Mouse (Mus musculus): ENCODE measurements at regions not wholly inside any gene's neighbourhood (a gene's known extent, or its start where the extent isn't known, plus 50 kb on each side); places are given as distances from the start of the nearest gene placed in this dataset.

GRCm38 (mm10) chr17:83946718-83947117, 99.0 kb upstream of the Haao start:
- DNase-seq (ENCODE audit: low read depth, low spot score) (no peak), ATAC-seq (no peak)
- CTCF ChIA-PET = interaction anchor here (1.0 kb wide), 1 partner anchor 13 kb away, joined by 4 read pairs; no protein-coding TSS in a partner anchor
- no peaks in the 10 kb centered on the region for H3K27me3 ChIP-seq
- TF ChIP-seq CTCF (IDR thresholded peaks at IDR 0.05) = no peak
- in situ Hi-C loops (cut with MboI; ENCODE audit: low pct_unique_long_range_greater_than_20kb) = no loop called here
- POLR2A ChIA-PET = no interaction called here

- ATAC-seq = no peak
- in situ Hi-C loops (cut with MboI; ENCODE audit: low pct_unique_long_range_greater_than_20kb) = no loop called here
- ChIA-PET CTCF (no interaction called here), POLR2A (interaction anchor here (1.5 kb wide), 1 partner anchor 15 kb away, joined by 3 read pairs; no protein-coding TSS in a partner anchor)
- TF ChIP-seq CTCF (IDR thresholded peaks at IDR 0.05) = no peak
- H3K27me3 ChIP-seq = no peaks in the 10 kb centered on the region
- DNase-seq (ENCODE audit: low read depth, low spot score) = no peak
Measured at GRCm38 (mm10) chr17:83939344-83939743, 91.6 kb upstream of the Haao start.

GRCm38 (mm10) chr17:83938671-83939244, 91.0 kb upstream of the Haao start:
- CTCF ChIA-PET = interaction anchor here (0.8 kb wide), 1 partner anchor 22 kb away, joined by 3 read pairs; no protein-coding TSS in a partner anchor
- no peak for DNase-seq (ENCODE audit: low read depth, low spot score)
- POLR2A ChIA-PET = interaction anchor here (0.6 kb wide), 1 partner anchor 439 kb away, joined by 3 read pairs; no protein-coding TSS in a partner anchor
- TF ChIP-seq CTCF (IDR thresholded peaks at IDR 0.05) = no peak
- H3K27me3 ChIP-seq = no peaks in the 10 kb centered on the region
- in situ Hi-C loops (cut with MboI; ENCODE audit: low pct_unique_long_range_greater_than_20kb) = no loop called here
- ATAC-seq = no peak

GRCm38 (mm10) chr17:83937576-83937975, 89.8 kb upstream of the Haao start:
- DNase-seq (ENCODE audit: low read depth, low spot score) (no peak), ATAC-seq (no peak)
- ChIA-PET CTCF (interaction anchor here (1.1 kb wide), 1 partner anchor 34 kb away, joined by 3 read pairs; no protein-coding TSS in a partner anchor), POLR2A (no interaction called here)
- no peak for TF ChIP-seq CTCF (IDR thresholded peaks at IDR 0.05)
- no peaks in the 10 kb centered on the region for H3K27me3 ChIP-seq
- in situ Hi-C loops (cut with MboI; ENCODE audit: low pct_unique_long_range_greater_than_20kb) = no loop called here

GRCm38 (mm10) chr17:83936677-83937076, 88.9 kb upstream of the Haao start:
- POLR2A ChIA-PET = no interaction called here
- no peak for ATAC-seq
- no peak for DNase-seq (ENCODE audit: low read depth, low spot score)
- no peaks in the 10 kb centered on the region for H3K27me3 ChIP-seq
- in situ Hi-C loops (cut with MboI; ENCODE audit: low pct_unique_long_range_greater_than_20kb) = no loop called here
- CTCF ChIA-PET = interaction anchor here (0.8 to 1.1 kb wide), 2 partner anchors 13 to 34 kb away, joined by 3 read pairs; no protein-coding TSS in a partner anchor
- TF ChIP-seq CTCF (IDR thresholded peaks at IDR 0.05) = no peak

- ChIA-PET POLR2A (no interaction called here), CTCF (no interaction called here)
- no peaks in the 10 kb centered on the region for H3K27me3 ChIP-seq
- in situ Hi-C loops (cut with MboI; ENCODE audit: low pct_unique_long_range_greater_than_20kb) = no loop called here
- ATAC-seq (no peak), DNase-seq (ENCODE audit: low read depth, low spot score) (no peak)
- no peak for TF ChIP-seq CTCF (IDR thresholded peaks at IDR 0.05)
Measured at GRCm38 (mm10) chr17:83935969-83936368, 88.2 kb upstream of the Haao start.

GRCm38 (mm10) chr17:83935232-83935631, 87.5 kb upstream of the Haao start:
- DNase-seq (ENCODE audit: low read depth, low spot score) (no peak), ATAC-seq (no peak)
- ChIA-PET POLR2A (no interaction called here), CTCF (no interaction called here)
- no peak for TF ChIP-seq CTCF (IDR thresholded peaks at IDR 0.05)
- in situ Hi-C loops (cut with MboI; ENCODE audit: low pct_unique_long_range_greater_than_20kb) = no loop called here
- H3K27me3 ChIP-seq = no peaks in the 10 kb centered on the region

- no peak for TF ChIP-seq CTCF (IDR thresholded peaks at IDR 0.05)
- ATAC-seq = no peak
- CTCF ChIA-PET = interaction anchor here (1.1 to 1.6 kb wide), 2 partner anchors 10 to 13 kb away, joined by 3 to 4 read pairs; no protein-coding TSS in a partner anchor
- POLR2A ChIA-PET = no interaction called here
- no peaks in the 10 kb centered on the region for H3K27me3 ChIP-seq
- in situ Hi-C loops (cut with MboI; ENCODE audit: low pct_unique_long_range_greater_than_20kb) = no loop called here
- no peak for DNase-seq (ENCODE audit: low read depth, low spot score)
Measured at GRCm38 (mm10) chr17:83933743-83934142, 86.0 kb upstream of the Haao start.

- CTCF ChIA-PET = no interaction called here
- POLR2A ChIA-PET = interaction anchor here (0.6 kb wide), 1 partner anchor 34 kb away, joined by 4 read pairs; no protein-coding TSS in a partner anchor
- TF ChIP-seq CTCF (IDR thresholded peaks at IDR 0.05) = no peak
- DNase-seq (ENCODE audit: low read depth, low spot score) (no peak), ATAC-seq (no peak)
- H3K27me3 ChIP-seq = no peaks in the 10 kb centered on the region
- in situ Hi-C loops (cut with MboI; ENCODE audit: low pct_unique_long_range_greater_than_20kb) = no loop called here
Measured at GRCm38 (mm10) chr17:83930401-83930800, 82.6 kb upstream of the Haao start.

GRCm38 (mm10) chr17:83927749-83928387, 80.1 kb upstream of the Haao start:
- ATAC-seq = no peak
- no peak for DNase-seq (ENCODE audit: low read depth, low spot score)
- ChIA-PET CTCF (no interaction called here), POLR2A (no interaction called here)
- TF ChIP-seq CTCF (IDR thresholded peaks at IDR 0.05) = no peak
- H3K27me3 ChIP-seq = no peaks in the 10 kb centered on the region
- in situ Hi-C loops (cut with MboI; ENCODE audit: low pct_unique_long_range_greater_than_20kb) = no loop called here

- POLR2A ChIA-PET = no interaction called here
- DNase-seq (ENCODE audit: low read depth, low spot score) (no peak), ATAC-seq (no peak)
- no peak for TF ChIP-seq CTCF (IDR thresholded peaks at IDR 0.05)
- no peaks in the 10 kb centered on the region for H3K27me3 ChIP-seq
- in situ Hi-C loops (cut with MboI; ENCODE audit: low pct_unique_long_range_greater_than_20kb) = no loop called here
- CTCF ChIA-PET = interaction anchor here (0.8 to 1.0 kb wide), 3 partner anchors 9 to 23 kb away, joined by 3 read pairs; no protein-coding TSS in a partner anchor
Measured at GRCm38 (mm10) chr17:83924259-83924922, 76.6 kb upstream of the Haao start.
